Mouse (Mus musculus) adrenal gland (tissue): Measurements from ENCODE around the gene G3bp1.

Experiments
- intact Hi-C: fragments of 180-260 bp; cut with DNase I; formaldehyde crosslinking; loops from one replicate; pipeline ENCODE4 v1.15.1; 2025
- microRNA-seq, 2 experiments: library from miRNA; unstranded; fragments of <30 nt; microRNA quantifications; one replicate each; pipeline ENCODE4; 2019

G3bp1 gene

GRCm38 (mm10) chr11:55542671-55543070 is 73.2 kb downstream of the G3bp1 start:
- intact Hi-C loops: no loop called here

GRCm38 (mm10) chr11:55545690-55546089 is 76.2 kb downstream of the G3bp1 start:
- intact Hi-C loops: no loop called here

Small RNA genes within 50 kb of the gene (microRNA-seq; reads per million reads assigned to microRNA genes)
- gene Mir7652: 0 to 0.12 reads per million in 2 experiments
